Mouse (Mus musculus): ENCODE measurements around the gene Patl2. TPM values are rescaled to one million over a fixed set of nuclear protein-coding genes. Genes with fewer than 3 reads are reported as not detected.
"Not testable (repeated sequence)": the region's sequence is repeated elsewhere in the genome, so short reads cannot be mapped to it uniquely, and the experiment has no call there.

The Patl2 gene
- under 1 TPM in 1 of 2 experiments, not detected in 1; 0.13 TPM for total RNA-seq (2021)
- long read RNA-seq, experiment 1: 0 reads
- long read RNA-seq, experiment 2: 0 reads

DNA sequence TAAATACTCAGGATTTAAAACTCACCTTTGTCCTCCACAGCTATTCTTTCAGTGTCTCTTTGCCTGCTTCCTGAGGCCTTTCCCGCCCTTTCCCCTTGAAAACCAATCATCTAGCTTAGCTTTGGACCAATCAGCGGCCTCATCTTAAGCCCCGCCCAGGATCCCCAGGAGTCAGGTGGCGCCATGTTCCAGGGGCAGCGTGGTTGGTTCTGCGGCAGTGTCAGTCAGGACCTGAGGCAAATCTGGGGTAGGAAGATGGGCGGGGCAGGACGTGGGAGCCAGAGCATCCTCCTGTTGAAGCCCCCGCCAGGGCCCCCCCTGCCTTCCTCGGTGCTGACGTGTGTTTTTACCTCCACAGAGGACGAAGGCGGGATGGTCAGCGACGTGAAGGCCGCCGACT lies at the start of gene Patl2, which contains the start of gene Terb2:
TSS of gene Patl2 (minus strand) at position 84 of the 400 bp plus-strand sequence.
TSS of gene Terb2 (plus strand) at position 167 of the 400 bp plus-strand sequence.
- intact Hi-C loops (cut with DNase I): no loop called here
- no peak for DNase-seq (ENCODE audit: low spot score in 2 of 2)

DNA sequence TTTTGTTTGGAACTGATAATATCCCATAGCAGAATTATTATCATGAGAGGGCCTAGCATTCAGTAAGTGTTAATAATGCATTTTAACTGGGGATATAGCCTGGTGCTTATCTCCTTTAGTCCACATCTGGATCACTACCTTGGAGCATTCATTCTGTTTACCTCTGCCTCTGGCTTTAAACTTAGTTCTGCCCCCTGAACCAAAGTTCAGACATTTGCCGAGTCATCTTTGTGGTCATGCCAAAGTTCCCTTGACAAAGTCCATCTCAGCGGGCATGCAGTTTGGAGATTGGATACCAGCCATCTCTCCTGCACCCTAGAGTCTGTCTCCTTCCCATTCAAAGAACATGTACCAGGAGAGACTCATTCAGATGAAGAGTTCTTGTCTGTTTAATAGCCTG lies 49.4 kb upstream of the Patl2 start:
- no peak for DNase-seq (ENCODE audit: low spot score in 2 of 2)
- intact Hi-C loops (cut with DNase I): no loop called here

DNA sequence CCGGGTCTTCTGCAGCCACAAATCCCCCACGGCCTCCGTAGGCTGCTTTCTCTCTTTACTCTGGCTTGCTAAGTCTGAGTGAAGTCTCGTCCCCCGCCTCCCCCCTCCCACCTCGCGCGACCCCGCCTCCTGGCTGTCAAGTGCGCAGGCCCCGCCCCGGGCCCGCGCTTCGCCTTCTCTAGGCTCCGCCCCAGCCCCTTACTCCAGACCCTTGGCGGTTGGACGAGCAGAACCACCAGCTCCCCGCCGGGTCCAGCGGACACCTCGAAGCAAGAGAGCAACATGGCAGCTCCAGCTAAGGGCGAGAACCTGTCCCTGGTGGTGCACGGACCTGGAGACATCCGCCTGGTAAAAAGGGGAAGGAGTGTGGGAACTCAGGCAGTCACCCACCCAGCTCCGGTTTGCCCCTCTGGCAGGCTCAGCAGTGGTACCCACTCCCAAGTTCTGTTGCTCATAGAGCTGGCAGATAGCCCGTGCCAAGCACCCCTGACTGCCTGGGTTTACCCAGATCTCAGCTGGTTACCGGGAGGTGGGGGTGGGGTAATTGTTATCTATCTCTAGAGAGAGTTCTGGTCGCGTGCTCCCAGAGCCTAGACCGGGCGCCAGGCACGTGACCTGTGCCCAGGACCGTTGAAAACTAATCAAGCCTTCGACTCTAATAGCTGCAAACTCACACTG lies 48.8 kb upstream of the Patl2 start, which contains the start of gene Sord:
TSS of gene Sord (plus strand) at position 139 of the 678 bp plus-strand sequence.
- DNase-seq (ENCODE audit: low spot score in 2 of 2): peak; percentile 62 to 74
- intact Hi-C loops (cut with DNase I): no loop called here

DNA sequence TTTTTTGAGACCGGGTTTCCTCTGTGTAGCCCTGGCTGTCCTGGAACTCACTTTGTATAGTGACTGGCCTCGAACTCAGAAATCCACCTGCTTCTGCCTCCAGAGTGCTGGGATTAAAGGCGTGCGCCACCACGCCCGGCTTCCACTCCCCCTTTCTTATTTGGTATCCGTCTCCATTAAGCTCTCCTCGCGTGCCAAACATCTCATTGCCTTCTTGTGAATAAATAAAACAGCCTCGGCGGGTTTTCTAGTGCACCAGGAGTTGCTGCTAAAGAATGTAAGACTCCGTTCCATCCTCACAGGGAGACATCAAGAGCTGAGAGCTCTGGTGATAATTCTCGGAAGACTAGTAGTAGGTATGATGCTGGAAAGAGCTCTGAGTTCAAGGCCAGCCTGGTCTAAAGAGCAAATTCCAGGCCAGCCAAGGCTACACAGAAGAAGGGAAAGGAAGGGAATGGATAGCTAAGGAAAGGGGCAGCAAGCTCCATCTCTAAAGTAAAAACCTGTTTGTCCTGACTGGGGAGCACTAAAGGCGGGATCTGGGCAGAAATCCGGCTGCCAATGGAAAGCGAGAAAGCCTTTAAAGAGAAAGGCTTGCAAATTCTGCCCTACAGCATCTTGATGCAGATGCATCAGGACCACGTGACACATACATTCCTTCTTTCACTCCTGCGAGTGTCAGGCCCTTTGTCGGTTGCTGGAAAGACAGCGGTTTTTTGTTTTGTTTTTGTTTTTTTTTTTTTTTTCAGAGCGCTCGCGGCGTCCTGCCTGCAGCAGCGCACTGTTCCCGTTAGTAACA lies 48.0 kb upstream of the Patl2 start:
- DNase-seq (ENCODE audit: low spot score in 2 of 2): peak; percentile 34 to 40
- intact Hi-C loops (cut with DNase I): no loop called here

GRCm38 (mm10) chr2:122233341-122233740 lies 47.4 kb upstream of the Patl2 start:
- intact Hi-C loops (cut with DNase I): no loop called here
- no peak for DNase-seq (ENCODE audit: low spot score in 2 of 2)

DNA sequence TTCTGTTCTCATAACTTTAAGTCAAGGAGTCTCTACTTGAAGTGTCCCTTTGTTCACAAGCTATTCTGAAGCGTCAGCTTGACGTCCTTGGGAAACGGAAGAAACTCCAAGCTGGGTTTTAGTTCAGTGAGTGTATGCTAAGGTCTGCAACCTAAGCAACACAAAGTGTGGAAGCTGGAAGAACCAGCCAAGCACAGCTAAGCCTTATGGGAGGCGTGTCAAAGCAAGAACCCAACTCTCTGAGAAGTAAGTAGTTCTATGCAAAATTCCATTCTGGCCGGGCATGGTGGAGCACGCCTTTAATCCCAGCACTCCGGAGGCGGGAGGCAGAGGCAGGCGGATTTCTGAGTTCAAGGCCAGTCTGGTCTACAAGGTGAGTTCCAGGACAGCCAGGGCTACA lies 45.6 kb upstream of the Patl2 start:
- no peak for DNase-seq (ENCODE audit: low spot score in 2 of 2)
- intact Hi-C loops (cut with DNase I): no loop called here

GRCm38 (mm10) chr2:122230395-122230794 lies 44.4 kb upstream of the Patl2 start:
- intact Hi-C loops (cut with DNase I): no loop called here
- DNase-seq (ENCODE audit: low spot score in 2 of 2): no peak

DNA sequence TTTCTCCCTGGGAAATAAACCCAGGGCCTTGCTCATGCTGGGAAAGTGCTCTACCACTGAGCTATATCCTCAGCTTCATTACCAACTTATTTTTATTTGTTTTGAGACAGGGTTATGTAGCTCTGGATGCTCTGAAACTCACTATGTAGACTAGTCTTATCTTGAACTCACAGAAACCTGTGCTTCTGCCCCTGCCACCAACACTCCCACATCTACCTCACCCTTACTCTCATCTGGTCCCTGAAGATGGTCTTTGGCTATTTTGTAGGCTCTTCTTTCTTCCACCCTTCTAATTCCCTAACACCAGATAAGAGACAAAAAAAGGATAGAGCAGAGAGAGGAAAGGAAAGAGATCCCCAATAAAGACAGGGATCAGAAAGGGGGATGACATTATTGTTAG lies 37.7 kb upstream of the Patl2 start:
- intact Hi-C loops (cut with DNase I): no loop called here

GRCm38 (mm10) chr2:122222272-122222671 lies 36.3 kb upstream of the Patl2 start:
- DNase-seq (ENCODE audit: low spot score in 2 of 2): no peak
- intact Hi-C loops (cut with DNase I): no loop called here

More for the DNA sequence above, 37.7 kb upstream of the Patl2 start:
- no peak for DNase-seq (ENCODE audit: low spot score in 2 of 2)

DNA sequence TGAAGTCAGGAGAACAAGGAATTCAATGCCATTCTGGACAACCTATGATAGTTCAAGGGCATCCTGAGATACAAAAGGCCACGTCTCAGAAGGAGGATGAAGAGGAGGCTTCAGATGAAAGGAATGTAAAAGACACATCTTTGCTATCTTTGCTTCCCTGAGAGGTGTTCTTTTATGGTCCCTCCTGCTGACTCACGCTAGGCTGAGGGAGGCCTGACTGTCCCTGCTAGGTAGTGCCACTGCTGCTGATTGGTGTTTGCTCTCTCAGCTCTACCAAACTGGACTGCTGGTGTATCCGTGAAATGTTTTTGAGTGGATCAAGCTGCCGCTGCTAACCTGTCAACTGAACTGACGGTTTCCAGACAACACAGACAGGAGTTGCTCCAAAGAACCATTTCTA lies 35.8 kb upstream of the Patl2 start:
- intact Hi-C loops (cut with DNase I): no loop called here
- no peak for DNase-seq (ENCODE audit: low spot score in 2 of 2)

DNA sequence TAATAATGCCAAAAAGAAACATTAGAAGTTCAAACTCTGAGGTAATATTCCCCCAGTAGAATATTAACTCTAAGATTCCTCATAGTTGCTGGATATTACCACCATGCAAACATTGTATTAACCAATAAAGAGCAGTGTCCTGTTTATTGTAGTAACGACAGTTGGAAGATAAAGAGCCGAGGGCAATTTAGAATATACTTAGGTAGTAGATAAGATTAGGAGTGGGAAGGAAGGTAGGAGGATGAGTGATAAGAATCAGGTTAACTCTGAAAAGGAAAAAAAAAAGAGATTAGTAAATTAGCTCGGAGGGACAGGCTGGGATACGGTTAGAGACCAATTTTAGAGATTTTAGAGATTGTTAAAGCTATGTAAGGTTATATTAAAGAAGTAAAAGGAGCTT lies 35.4 kb upstream of the Patl2 start:
- intact Hi-C loops (cut with DNase I): no loop called here
- DNase-seq (ENCODE audit: low spot score in 2 of 2): no peak

DNA sequence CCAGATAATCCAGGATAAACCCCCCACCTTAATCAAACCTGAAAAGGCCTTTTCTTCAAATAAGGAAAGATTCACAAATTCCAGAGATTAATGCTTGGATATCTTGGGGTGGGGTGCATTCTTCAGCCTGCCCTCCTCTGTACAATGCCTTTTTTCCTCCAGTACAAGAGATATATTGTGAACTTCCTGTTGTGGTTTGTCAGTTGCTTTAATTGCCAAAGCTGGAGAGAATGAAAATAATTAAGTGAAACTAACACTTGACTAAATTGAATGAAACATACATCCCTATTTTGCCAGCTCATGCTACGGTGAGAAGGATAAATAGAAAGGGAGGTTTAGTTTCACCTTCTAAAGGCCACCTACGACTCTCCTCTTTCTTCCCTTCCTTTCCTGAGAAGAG lies 32.2 kb upstream of the Patl2 start:
- intact Hi-C loops (cut with DNase I): no loop called here
- no peak for DNase-seq (ENCODE audit: low spot score in 2 of 2)

DNA sequence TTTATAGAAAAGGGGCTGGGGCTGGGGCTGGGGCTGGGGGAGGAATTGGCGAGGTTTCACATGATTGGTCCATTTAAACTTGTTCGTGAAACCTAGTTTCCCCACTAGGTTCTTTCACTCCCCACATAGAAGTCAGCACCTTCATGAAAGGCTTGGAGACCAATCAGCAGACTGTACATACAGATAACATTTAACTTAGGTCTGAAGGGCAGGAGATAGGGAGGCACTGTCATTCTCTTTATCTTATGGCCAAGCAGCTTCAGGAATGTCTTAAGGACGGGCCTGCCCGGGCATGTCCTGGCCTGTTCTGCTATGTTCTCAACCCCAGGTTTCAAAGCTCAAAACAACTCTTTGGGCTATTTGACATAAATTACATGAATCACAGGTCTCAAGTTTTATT lies 31.1 kb upstream of the Patl2 start:
- DNase-seq (ENCODE audit: low spot score in 2 of 2); intact Hi-C loops (cut with DNase I): not testable (repeated sequence)

DNA sequence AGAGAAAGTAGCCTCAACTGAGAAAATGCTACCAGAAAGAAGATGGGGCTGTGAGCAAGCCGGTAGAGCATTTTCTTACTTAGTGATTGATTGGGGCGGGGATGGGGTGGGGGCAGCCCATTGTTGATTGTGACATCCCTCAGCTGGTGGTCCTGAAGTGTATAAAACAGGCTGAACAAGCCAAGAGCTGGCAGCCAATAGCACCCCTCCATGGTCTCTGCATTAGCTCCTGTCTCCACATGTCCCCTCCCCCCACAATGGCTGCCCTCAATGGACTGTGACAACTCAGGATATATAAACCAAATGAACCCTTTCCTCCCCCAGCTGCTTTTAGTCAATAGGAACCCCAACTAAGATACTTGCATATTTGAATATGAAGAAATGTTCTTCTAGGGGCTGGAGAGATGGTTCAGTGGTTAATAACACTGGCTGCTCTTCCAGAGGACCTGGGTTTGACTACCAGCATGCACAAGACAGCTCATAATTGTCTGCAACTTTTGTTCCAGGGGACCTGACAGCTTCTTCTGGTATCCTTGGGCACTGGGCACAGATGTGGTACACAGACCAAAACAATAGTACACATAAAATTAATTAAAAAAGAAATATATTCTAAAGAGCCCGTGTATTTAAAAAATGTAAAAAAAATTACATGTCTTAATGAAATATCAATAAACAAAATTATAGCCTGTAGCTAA lies 24.7 kb upstream of the Patl2 start:
- intact Hi-C loops (cut with DNase I): no loop called here
- DNase-seq (ENCODE audit: low spot score in 2 of 2): no peak

- DNase-seq (ENCODE audit: low spot score in 2 of 2): no peak
- intact Hi-C loops (cut with DNase I): no loop called here
Measured at GRCm38 (mm10) chr2:122206440-122207107, 20.6 kb upstream of the Patl2 start.

- intact Hi-C loops (cut with DNase I): no loop called here
Measured at GRCm38 (mm10) chr2:122201501-122201900, 15.5 kb upstream of the Patl2 start.

DNA sequence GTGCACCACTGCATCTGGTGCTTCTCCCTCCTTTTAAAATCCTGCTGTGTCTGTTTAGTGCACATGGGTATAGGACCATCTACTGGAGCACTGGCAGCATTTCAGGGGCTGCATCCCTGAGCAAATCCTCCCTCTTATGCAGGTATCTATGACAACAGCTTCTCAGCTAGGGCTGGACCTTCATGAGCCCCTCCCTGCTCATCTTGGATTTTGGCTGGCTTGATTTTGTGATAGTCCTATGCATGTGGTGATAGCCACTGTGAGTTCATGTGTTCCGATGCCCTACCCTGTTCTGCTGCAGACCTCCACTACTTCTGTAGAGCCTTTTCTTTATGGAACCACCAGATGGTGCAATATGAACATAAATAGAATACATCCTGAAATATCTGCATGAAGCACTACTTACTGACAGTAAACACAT lies 8.5 kb upstream of the Patl2 start:
- DNase-seq (ENCODE audit: low spot score in 2 of 2): peak; percentile 34 to 69
- intact Hi-C loops (cut with DNase I): loop anchor here (2.0 to 10.0 kb wide), 4 partner anchors 48 to 430 kb away; no protein-coding TSS in a partner anchor

More at GRCm38 (mm10) chr2:122201501-122201900, 15.5 kb upstream of the Patl2 start:
- DNase-seq (ENCODE audit: low spot score in 2 of 2): no peak

DNA sequence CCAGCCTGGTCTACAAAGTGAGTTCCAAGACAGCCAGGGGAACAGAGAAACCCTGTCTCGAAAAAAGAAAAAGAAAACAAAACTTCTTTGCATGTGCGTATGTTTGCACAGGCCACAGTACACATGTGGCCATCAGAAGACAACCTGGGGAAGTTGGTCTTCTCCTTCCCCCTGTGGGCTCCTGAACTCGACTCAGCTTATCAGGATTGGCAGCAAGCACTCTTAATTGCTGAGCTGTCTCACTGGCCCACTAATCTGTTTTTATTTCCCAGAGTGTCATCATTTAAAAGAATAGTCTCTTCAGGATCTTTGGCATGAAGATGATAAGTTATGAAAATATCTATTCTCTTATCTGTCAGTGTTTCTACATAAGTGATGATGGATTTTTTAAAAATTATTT lies 5.9 kb upstream of the Patl2 start:
- intact Hi-C loops (cut with DNase I): loop anchor here (10.0 kb wide), 1 partner anchor 433 kb away; no protein-coding TSS in a partner anchor
- DNase-seq (ENCODE audit: low spot score in 2 of 2): no peak

GRCm38 (mm10) chr2:122186751-122187150 lies 762 bp upstream of the Patl2 start:
- DNase-seq (ENCODE audit: low spot score in 2 of 2): no peak
- intact Hi-C loops (cut with DNase I): no loop called here
